Mouse (Mus musculus): Measurements from ENCODE around the gene Serpinb7.

Gene Serpinb7

GRCm38 (mm10) chr1:107399355-107399754 is at the start of gene Serpinb7:
TSS of gene Serpinb7 (plus strand) at chr1:107399655.
- DNase-seq = no peak

DNA sequence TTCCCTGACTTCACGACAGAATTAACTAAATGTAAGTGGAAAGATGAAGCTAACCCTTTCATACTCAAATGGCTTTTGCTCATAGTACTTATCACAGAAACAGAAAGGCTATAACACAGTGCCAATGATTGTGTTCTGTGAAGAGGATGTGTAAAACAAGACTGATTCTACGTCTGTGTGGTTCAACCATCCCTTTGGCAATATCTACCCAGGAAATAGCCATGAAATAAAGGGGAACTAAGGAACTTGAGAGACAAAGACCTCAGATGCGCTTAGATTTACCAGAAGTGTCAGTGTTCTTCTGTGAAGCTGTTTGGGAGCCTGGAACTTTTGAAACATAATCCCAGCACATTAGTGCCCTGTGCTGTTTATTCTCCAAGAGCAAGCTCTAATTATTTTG is 49.1 kb upstream of the Serpinb7 start:
- DNase-seq = no peak

DNA sequence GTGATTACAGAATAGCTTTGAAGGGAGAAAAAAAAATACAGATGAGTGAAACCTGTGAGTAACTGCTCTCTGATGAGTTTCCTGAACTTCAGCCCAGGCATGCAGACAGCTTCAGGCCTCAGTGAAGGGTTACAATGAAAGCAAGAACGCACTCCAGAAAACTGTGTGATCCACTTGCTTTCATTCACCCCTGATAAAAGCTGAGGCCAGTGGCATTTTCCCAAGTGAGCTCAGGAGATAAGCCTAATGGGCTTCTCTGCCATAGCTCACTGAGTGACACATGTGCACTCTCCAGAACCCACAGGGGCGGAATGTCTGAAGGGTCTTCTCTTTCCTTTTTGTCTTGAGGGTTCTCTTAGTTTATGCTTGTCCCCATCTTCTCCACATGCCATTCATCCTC is 48.3 kb upstream of the Serpinb7 start:
- no peak for DNase-seq

GRCm38 (mm10) chr1:107353046-107353445 is 46.4 kb upstream of the Serpinb7 start:
- no peak for DNase-seq

GRCm38 (mm10) chr1:107360898-107361297 is 38.6 kb upstream of the Serpinb7 start, which contains the start of gene Serpinb11:
TSS of gene Serpinb11 (plus strand) at chr1:107361198.
- no peak for DNase-seq

DNA sequence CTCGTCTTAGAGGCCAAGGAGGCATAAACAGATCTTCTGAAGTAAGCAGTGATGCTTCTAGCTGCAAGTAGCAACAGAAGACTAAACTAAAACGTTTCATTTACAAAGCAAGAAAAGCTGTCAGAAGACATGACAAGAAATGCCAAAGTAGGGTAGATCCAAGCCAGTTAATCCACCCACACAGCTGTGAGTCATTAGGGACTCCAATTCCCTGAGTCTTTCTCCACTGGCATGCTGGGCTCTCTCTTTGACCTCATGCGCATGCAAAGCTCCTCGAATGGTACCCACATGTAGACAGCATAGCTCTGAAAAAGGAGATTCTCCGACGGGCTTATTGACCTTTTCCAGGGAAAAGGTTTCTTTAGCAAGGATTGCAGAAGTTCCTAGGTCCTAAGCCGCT is 33.5 kb upstream of the Serpinb7 start:
- DNase-seq = no peak

DNA sequence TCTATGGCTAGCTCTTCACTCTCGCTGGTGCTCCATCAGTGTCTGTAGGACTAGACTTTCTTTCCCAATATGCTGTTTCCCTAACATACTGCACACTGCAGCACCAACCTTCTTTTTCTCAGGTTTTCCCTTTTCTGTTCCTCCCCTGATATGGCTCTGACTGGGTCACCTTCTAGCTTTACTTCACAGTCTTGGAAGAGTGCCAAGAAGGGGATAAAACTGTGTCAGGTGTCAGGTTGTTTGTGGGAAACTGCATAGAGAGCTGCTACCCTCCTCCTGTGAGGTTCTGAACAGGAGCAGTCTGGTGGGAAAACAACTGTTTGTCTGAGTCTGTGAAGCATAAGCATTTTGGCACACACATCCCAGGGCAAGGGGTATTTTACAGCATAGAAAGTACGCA is 30.5 kb upstream of the Serpinb7 start:
- DNase-seq = no peak

- no peak for DNase-seq
Measured at GRCm38 (mm10) chr1:107376952-107377351, 22.5 kb upstream of the Serpinb7 start.

- no peak for DNase-seq
Measured at GRCm38 (mm10) chr1:107378368-107378767, 21.1 kb upstream of the Serpinb7 start.

DNA sequence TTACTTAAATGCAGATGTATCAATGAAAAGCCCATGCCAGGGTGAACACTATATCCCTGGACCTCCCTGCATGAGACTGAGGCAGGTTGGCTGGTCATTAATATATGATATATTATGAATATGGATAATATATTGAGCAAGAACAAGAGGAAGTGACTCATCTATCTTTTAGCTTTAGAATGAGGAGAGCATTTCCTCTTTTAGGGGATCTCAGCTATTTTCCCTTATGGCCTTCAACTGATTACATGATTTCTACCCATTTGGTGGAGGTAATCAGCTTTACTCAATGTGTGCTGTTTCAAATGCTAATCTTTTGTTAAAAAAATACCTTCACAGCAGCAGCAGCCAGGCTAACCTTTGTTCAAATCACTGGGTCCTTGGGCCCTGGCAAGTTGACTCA is 18.0 kb upstream of the Serpinb7 start:
- no peak for DNase-seq

DNA sequence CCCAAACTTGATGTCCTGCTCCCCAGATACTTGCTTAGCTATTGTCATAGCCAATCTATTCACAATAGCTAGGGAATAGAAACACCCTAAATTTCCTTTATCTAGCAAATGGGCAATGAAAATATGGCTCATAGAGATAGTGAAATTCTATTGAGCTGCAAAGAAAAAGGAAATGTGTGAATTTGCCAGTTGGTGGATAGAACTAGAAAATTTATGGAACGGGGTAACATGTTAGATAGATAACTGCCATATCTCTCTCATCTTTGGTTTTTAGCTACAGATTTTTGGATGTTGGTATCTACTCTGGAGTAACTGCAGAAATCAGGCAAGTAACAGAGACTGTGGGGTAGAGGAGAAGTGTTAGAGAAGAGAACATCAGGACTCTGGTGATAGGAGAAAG is 17.1 kb upstream of the Serpinb7 start:
- DNase-seq = no peak

DNA sequence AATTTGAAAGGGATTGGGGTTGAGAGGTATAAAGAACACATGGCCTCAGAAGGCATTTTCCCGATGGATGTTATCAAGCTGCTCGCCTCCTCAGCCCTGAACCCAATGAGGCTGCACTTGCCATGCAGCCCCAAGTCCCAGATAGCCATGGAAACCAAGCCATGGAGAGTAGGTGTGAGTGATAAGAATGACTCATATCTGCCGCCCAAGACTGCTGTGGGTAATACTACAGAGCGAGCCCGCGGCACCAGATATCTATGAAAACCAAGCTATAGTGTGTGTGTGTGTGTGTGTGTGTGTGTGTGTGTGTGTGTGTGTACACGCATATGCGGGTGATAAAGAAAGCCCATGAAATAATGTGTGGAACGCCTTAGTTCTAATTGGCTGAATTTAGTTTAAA is 14.9 kb upstream of the Serpinb7 start:
- DNase-seq = no peak

DNA sequence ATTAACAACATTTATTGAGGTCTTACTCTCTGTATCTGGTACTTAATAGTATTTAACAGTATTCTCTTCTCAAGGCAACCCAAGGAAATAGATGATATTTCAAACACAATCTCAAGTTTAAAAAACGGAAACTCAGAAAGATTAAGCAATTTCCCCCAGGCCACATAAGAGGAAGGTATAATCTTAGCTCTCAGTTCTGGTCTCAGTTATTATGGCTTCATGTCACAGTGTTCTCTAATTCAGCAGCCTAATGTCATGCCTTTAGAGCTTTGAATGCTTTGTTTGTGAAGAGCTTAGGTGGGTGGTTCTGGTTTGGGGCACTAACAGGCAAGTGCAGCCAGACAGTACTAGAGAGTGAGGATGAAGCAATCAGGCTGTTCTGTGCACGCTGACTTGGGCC is 9.7 kb upstream of the Serpinb7 start:
- DNase-seq = no peak

DNA sequence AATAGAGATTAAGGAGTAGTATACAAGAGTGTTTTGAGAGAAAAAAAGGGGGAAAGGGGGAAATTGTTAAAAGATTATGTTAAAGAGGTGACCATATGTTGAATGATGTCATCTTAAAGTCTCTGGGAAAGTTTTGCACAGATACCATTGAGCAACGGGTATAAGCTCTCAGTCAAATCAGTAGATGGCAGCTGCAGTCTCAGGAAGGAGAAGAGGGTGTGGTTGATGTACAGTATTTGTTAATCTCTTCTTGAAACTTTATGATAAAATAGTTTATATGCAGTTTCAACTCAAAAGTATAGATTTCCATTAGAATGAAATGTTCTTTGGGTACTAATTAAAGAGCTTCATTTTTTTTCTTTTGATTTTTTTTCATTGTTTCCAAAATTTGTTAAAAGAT is 2.0 kb upstream of the Serpinb7 start:
- no peak for DNase-seq

GRCm38 (mm10) chr1:107402082-107402481 is 2.6 kb downstream of the Serpinb7 start:
- no peak for DNase-seq

GRCm38 (mm10) chr1:107414650-107415049 is 15.2 kb downstream of the Serpinb7 start:
- no peak for DNase-seq

- no peak for DNase-seq
Measured at GRCm38 (mm10) chr1:107422487-107422886, 23.0 kb downstream of the Serpinb7 start.

- DNase-seq = no peak
Measured at GRCm38 (mm10) chr1:107431253-107431652, 31.8 kb downstream of the Serpinb7 start.

DNA sequence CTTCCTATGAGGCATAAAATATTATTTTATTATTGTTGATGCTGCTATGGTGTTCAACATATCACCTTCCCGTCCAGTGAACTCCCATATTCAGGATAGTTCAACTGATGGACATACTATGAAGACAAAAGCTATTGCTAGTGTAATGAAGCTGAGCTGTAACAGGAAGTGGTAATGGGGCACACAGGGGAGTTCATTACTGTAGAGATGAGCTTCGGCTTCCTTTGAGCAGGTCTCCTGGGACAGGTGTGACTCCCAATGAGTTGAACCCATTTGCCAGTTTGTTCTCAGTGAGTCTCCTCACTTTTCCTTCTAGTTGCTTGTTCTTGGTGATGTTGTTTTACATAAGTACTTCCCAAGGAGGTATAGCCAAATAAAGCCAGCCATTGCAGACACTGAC is 36.1 kb downstream of the Serpinb7 start:
- no peak for DNase-seq

DNA sequence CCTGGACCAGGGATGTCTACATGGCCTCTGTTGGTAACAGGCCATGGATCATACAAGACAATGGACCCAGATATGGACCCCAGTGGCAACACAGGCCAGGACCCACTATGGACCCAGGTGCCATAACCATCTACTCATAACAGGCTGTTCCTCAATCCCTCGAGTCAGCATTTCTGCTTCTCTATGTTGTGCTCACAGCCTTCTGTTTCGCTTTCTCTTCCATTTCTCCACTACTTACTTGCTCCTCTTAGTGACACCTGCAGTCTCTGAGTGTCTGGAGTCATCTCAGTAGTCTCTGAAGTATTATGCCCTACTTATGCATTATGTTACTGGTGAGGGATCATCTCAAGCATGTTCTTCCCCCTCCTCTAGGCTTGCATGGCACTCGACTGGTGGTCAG is 40.0 kb downstream of the Serpinb7 start:
- DNase-seq = no peak

- no peak for DNase-seq
Measured at GRCm38 (mm10) chr1:107445352-107445751, 45.9 kb downstream of the Serpinb7 start.

- no peak for DNase-seq
Measured at GRCm38 (mm10) chr1:107447228-107447931, 47.9 kb downstream of the Serpinb7 start.

DNA sequence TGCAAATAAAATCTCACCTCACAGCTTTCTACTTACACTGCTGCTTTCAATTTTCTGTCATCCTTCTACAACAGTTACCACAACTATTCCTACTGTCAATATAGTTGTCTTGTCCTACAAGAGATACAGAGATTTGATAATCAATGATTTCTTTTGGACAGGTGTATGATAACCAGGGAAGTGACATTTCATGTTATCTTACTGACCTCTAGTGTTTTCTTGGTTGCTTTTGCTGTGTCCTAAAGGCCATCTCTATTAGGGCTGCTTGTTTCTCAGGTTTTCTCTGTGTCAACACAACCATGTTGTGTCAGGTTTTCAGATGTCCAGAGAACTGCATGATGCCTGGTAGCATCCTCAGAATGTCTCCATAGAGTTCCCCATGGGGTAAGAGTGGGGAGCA is 80.5 kb downstream of the Serpinb7 start:
- no peak for DNase-seq

GRCm38 (mm10) chr1:107481452-107481851 is 82.0 kb downstream of the Serpinb7 start:
- DNase-seq = peak; percentile 63

DNA sequence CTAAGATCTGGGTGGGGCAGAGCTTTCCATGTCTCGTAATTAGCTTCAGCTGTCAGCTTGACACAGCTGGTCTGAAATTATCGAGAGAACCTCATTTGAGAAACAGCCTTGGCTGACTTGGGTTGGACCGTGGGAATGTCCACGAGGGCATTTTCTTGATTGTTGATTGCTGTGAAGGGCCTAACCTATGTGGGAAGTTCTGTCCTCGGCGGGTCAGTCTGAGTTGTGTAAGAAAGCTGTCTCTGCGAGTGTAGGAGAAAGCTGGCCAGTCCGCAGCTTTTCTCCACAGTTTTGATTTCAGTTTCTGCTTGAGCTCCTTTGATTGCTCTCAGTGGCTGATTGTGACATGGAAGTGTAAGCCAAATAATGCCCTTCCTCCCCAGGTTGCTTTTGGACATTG is 90.1 kb downstream of the Serpinb7 start:
- no peak for DNase-seq

Data from thymus, postnatal 25 days (tissue).